In genomic region chr4:40227886-40228285, GRCm38 (mm10) we compare ENCODE assay signal across 24 mouse cellular contexts.
"Had no signal": no experiment of that assay in that cellular context is flagged by ENCODE, and none has a peak within 500 bp of the region (broad histone marks: within the 10 kb centered on the region; RNA-seq: fewer than 3 reads in every experiment).

No protein-coding gene starts in this region.

- H3K9me3 ChIP-seq: heart, embryonic 13.5 days; heart, embryonic 15.5 days; hindbrain, embryonic 10.5 days; hindbrain, embryonic 12.5 days; intestine, embryonic 15.5 days; limb, embryonic 10.5 days; limb, embryonic 12.5 days; liver, embryonic 13.5 days; liver, embryonic 15.5 days had no signal

- H3K4me3 ChIP-seq: gastrocnemius, adult 2 months; heart, adult 2 months; heart, embryonic 13.5 days; heart, embryonic 15.5 days; hindbrain, embryonic 10.5 days; hindbrain, embryonic 12.5 days; intestine, embryonic 15.5 days; layer of hippocampus, adult 2 months; left cerebral cortex, adult 2 months; limb, embryonic 10.5 days; limb, embryonic 12.5 days; liver, embryonic 13.5 days; liver, embryonic 15.5 days had no signal

- H3K4me1 ChIP-seq: heart, embryonic 13.5 days; heart, embryonic 15.5 days; hindbrain, embryonic 10.5 days; hindbrain, embryonic 12.5 days; intestine, embryonic 15.5 days; limb, embryonic 10.5 days; limb, embryonic 12.5 days; liver, embryonic 13.5 days; liver, embryonic 15.5 days had no signal

- H3K27ac ChIP-seq: gastrocnemius, adult 2 months; heart, adult 2 months; heart, embryonic 13.5 days; heart, embryonic 15.5 days; hindbrain, embryonic 10.5 days; hindbrain, embryonic 12.5 days; hindbrain, embryonic 14.5 days; intestine, embryonic 15.5 days; layer of hippocampus, adult 2 months; left cerebral cortex, adult 2 months; limb, embryonic 10.5 days; limb, embryonic 12.5 days; liver, embryonic 13.5 days; liver, embryonic 15.5 days had no signal

- H3K36me3 ChIP-seq: hindbrain, embryonic 10.5 days; hindbrain, embryonic 12.5 days; intestine, embryonic 15.5 days; limb, embryonic 10.5 days; limb, embryonic 12.5 days; liver, embryonic 13.5 days had no signal

- DNase-seq: gastrocnemius, adult 2 months; gastrocnemius, postnatal 10 days; gastrocnemius, postnatal 25 days; heart, adult 2 months; heart, postnatal 14 days; heart, postnatal 4 days; kidney, adult 11 months; kidney, adult 8-10 months; kidney, postnatal 10 days; kidney, postnatal 25 days; kidney, postnatal 4 days; liver; liver, embryonic 13.5 days had no signal

- H3K9ac ChIP-seq: heart, embryonic 13.5 days; heart, embryonic 15.5 days; hindbrain, embryonic 12.5 days; hindbrain, embryonic 14.5 days; intestine, embryonic 15.5 days; limb, embryonic 12.5 days; liver, embryonic 13.5 days; liver, embryonic 15.5 days had no signal

- H3K27me3 ChIP-seq: heart, embryonic 15.5 days; hindbrain, embryonic 12.5 days; intestine, embryonic 15.5 days; limb, embryonic 12.5 days; liver, embryonic 13.5 days; liver, embryonic 15.5 days had no signal
